Mouse (Mus musculus): ENCODE results near the gene Inpp5a.

The Inpp5a gene

DNA sequence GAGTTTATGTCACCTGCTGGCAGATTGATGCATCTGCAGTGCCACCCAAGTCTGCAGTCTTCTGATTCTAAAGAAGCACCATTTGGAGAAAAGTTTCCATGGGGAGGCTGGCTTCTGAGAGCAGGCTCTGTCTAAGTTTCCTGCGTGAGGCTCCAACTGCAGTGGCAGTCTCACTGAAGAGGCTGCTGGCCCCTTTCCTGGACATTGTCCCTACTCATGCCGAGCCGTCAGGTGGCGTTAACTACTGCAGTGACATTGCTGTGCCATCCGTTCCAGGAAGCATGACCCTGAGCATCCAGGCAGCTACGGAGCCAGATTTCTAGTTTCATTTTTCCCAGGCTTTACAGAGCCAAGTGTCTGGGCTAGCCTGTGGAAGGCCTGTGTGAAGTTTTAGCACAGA lies 152.5 kb downstream of the Inpp5a start:
- DNase-seq: no peak

DNA sequence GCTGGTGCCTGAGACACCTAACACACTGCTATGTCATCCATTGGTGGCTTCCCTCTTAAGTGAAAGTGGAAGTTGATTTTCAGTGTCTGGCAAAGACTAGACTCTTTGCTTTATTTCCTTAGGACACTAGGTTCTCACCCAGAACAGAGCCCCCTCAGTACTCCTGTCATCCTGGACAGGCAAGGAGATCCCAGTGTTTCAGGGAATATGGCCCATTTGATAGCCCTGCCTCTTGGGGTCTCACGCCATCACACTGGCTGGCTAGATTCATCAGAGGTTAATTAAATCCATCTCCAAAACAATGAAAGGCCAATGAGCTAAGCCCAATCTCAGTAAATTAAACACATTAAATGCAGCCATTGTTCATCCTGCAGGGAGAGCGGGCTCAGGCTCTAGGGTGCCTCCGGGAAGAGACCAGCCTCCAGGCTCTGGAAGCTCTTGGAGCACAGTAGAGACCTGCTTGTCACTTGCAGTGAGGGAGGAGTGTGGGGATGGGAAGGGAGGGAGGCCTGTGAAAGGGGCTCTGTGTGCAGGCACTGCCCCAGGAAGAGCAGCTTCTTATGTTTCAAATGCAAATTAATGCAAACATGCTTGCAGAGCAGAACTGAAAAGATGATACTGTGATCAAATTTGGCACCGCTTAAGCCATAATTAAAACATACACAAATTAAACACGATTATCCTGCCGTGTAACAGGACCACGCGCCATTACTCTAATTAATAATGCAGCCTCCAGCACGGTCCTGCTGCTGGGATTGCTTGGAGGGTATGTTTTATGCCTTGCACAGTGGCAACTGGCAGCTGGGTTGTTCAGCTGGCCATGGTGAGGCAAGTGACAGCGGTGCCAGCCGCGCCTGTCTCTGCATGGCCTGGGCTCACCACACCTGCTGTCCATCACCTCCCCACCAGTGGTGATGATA lies 156.1 kb downstream of the Inpp5a start:
- DNase-seq: no peak

DNA sequence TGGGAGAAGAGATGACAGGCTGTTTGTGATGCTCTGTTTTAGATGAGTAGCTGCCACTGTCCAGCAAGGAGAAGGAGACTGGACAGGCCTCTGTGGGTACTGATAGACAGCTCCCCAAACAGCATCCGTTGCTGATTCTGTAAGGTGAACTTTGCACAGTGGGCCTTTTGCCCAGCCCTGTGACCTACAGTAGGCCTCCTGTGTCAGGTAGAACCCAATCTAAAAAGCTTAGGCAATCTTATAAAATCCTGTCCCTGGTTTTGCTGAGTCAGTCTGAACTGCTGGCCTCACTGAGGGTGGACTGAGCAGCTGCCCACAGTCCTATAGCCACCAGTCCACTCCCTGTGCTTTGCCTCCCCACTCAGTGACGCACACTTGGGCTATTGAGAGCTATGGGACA lies 158.4 kb downstream of the Inpp5a start:
- DNase-seq: no peak

DNA sequence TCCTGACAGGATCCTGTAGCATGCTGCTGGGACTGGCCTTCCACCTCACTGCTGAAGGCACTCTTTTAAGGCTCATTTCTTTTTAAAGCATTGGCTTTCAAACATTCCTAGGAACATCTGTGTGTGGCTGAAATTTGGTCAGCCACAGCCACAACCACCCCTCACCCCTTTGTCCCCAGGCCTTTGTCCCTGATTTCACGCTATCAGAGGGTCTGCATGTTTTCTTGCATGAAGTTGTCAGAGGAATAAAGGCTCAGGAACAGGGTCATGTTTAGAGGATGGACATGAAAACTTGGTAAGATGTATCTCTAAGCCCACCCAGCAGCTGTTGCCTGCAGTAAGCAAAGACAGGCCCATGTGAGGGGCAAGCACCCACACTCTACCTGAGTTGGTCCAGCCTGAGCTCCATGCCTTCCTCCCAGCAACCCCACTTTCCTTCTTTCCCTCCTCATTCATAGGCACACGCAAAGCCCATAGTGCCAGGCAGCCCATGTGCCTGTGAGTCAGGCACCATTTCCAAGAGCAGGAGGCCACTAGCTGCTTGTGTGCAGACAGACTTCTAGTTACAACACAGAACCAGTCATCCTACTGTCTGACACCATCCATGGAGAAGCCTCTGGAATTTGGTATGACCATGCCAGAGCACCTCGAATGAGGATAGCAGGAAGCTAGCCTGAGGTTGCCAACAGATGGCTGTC lies 161.3 kb downstream of the Inpp5a start:
- DNase-seq: no peak

DNA sequence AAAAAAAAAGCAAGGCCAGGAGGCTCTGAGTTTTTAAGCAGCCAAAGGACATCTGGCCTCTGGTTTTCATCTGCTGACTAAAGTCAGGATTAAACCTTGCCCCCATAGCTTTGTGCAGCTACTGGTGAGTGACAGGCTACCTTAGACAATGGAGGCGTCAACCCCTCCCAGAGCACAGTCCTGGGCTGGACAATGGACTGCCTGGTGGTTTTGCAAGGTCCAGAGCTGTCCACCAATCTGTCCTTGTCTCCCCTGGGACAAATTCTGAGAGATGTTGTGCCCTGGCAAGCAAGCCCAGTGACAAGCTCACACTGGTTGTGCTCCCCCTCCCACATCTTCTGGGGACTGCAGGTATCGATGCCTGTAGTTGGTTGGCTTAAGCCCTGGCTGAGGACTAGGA lies 162.6 kb downstream of the Inpp5a start:
- no peak for DNase-seq

DNA sequence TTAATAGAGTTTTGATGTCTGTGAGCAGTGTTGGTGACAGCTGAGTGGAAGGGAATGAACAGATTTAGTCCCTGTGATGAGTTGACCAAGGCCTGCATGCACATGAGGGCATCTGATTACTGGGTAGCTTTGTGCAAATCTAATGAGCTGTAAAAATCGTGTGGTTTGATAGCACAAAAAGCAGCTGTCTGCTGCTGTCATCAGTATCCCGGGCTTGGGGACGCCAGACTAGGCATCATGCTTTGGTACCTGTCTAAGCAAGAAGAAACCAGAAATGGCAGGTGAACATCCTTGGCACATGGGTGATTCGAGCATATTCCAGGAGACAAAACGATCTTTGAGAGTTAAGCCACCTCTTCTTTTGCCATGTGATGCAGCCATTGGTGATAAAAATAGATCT lies 167.4 kb downstream of the Inpp5a start:
- DNase-seq: no peak

DNA sequence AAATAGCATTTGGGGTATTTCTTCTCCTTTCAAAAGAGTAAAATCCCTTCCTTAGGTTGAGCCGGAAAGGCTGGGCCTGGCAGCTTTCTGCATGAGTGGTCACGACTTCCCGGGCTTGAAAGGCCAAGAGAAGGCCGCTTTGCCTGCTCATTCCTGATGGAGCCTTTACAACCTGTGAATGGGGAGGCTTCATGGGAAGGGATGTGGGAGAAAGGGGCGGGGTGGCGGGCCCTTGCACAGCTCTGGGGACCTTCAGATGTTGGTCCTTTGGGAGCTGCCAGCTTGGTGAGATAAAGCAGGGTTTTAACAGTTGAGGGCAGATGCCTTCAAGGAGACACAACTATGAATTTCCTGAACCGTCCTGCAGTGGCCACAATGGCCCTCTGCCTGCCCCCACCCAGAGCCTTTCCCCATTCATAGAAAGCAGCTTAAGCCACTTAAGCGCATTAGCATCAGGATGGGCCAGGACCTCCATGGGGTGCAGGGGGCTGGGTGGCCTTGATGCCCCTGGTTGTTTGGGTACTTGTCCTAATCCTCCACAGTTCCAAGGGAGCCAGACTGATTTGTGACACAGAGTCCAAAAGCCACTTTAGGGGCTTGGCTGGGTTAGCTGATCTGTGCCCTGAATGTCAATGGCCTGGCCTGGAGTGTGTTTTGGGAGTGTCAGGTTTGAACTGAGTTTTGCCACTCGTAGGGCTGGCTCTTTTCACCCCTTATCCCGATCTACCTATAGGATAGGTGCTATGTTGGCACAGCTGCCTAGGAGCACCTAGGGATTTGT lies 168.0 kb downstream of the Inpp5a start:
- no peak for DNase-seq

DNA sequence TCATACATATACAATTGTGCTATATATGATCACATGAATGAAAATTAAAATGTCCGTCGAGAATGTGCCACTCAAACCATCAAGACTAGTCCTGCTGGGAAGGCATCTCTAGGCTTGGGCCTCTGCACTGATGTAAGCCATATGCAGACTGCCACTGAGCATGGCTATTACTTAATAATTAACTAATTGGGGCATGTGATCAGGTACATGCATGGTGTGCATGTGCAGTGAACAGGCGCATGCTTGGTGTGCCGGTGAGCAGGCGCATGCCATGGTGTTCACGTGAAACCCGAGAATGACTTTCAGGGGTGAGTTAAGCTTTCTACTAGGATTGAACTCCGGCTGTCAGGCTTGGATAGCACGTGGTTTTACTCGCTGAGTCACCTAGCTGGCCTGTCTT lies 170.8 kb downstream of the Inpp5a start:
- DNase-seq: no peak

DNA sequence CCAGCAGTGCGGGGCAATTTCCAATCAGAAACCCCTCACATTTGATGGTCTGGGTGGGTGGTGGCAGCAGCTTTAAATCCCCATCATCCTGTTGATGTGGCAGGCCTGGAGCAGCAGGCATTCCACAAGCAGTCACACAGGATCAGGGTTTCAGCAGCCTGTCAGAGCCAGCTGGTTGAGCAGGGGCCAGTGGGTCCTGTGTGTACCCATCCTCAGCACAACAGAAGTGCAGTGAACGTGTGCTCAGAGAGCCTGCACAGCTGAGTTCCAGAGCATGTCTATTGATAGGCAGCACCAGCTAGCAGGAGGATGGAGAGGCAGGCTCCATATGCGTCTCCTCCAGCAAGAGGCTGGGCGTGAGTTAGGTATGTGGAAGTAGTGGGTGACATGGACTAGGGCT lies 174.5 kb downstream of the Inpp5a start:
- no peak for DNase-seq

DNA sequence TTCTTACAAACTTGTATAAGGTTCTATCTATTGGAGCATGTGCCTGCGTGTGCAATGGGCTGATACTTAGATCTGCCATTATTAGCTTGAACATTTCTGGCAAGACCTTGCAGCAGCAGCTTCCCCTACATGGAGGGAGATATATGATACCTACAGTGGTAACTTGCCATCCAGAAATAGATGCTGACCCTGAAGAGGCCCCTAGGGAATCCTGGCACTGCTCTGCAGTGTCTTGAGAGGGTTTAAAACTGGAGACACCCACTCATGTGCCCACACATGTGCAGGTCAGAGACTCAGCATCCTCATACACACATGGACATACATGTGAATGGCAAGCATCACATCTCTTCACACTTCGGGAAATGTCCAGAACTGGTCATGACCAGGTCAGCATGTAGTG lies 175.3 kb downstream of the Inpp5a start:
- no peak for DNase-seq

DNA sequence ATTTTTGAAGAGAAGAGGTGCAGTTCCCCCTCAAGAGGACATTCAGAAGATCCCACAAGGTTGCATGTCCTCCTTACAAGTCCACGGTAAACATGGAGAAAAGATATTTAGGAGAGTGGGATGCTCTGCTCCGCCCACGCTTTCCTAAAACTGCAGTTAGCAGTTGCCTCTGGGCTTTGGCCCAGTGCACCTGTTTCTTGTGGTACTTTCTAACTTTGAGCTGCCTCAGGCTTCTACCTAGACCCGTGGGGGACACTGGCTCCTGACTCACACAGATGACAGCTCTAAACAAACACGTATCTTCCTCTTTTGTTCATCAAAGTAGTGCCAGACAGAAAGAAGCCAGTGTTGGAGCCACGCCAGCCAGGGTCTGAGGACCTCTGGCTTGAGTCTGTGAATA lies 177.1 kb downstream of the Inpp5a start:
- DNase-seq: no peak

DNA sequence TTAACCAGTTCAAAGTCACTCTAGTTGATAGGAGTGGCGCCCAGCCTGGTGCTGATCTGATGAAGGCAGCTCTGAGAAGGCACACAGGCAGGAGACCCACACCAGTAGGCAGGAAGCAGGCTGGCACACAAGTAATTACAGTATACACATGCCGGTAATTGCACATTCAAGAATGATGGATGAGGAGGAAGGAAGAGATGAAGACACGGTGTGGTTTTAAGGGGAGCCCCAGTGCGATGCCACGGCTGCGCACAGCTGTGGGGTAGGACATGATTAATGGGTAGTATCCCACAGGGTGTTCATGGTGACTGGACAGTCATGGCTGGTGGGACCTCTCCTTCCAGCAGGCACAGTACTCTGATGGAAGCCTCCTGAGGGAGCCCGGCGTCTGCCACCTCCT lies 177.6 kb downstream of the Inpp5a start:
- DNase-seq: no peak

DNA sequence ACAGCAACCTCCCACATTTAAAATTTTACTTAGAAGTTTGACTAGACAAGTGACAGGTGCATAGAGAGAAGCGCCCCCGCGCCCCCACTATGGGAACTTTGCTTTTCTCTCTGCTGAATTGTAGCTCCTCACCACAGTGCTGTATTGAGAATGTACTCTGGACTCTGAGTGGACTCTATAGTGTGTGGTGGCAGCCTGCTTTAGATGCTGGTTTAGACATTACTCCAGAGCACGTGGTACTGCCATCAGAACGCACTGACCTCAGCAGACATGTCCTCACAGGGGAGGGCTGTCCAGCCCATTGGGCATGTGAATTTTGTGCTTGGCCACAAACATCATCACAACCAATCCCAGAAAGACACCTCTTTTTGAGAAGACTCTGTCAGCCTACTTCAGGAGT lies 181.9 kb downstream of the Inpp5a start:
- no peak for DNase-seq

DNA sequence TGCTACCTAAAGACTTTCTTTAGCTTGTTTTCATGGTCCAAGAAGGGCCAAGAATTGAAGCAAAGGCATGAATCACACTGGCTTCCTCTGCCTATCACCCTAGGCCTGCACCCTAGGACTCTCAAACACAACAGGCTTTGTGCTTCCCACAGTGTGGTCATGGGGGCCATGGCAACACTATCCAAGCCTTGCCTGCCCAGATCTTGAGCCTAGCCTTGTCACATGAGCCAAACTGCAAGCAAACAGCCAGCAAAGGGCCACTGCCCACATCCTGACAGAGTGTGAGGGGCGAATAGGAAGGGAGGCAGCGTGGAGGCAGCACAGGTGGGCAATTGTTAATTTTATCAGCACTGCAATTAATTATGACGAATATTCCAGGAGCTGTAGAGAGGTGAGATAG lies 183.8 kb downstream of the Inpp5a start:
- DNase-seq: no peak

DNA sequence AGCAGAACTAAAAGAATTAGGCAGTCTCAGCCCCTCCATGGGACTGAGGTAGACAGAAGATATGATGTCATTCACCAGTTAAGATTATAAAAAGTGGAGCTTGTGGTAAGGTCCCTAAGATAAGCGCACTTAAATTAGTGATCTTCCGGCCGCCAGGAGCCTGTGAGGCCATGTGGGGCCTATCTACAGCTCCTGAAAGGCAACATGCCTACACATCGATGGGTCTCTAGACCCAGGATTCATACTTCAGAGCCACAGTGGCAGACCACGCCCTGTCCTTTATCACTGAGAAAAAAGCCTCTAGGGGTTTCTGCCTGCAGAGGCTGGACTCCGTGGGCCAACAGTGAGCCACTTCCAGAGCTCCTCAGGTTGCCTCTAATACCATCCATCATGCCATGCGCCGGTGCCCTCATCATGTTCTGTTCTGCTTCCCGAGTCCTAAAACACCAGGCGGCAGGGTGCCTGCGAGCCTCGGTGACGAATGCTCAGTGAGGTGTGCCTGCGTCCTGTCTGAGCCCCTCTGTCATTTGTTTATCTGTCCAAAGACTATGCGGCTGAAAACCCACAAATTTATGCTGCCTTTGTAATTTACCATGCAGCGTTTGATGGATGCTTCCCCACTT lies 187.3 kb downstream of the Inpp5a start:
- DNase-seq: no peak

DNA sequence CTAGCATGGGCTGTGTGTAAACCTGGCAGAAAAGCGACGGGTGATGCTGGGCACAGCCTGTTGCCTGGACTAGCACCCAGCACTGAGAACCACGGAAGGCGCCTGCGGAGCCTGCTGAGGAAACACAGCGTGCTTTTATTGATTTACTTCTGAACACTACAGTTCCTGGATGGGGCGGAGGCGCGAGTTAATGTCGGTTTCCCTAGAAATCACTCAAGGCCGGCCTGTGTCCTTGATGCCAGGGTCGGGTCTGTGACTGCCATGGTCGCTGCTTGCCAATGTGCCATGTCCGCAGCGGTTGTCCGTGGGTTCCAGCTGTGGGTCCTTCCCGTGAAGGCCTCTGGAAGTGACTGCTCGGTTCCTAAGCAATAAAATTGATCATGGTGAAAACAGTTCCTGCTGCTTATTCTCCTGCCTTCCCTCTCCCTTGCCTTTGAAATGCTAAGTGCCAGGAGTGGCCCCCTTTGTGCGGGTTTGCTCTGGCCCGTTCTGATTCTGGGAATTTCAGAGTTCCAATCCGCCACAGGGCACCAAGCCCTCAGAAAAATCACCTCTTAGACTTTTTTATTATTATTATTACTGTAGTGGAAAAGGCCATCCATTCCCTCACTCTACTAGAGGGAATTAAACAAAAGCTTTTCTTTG lies 190.5 kb downstream of the Inpp5a start:
- DNase-seq: no peak

DNA sequence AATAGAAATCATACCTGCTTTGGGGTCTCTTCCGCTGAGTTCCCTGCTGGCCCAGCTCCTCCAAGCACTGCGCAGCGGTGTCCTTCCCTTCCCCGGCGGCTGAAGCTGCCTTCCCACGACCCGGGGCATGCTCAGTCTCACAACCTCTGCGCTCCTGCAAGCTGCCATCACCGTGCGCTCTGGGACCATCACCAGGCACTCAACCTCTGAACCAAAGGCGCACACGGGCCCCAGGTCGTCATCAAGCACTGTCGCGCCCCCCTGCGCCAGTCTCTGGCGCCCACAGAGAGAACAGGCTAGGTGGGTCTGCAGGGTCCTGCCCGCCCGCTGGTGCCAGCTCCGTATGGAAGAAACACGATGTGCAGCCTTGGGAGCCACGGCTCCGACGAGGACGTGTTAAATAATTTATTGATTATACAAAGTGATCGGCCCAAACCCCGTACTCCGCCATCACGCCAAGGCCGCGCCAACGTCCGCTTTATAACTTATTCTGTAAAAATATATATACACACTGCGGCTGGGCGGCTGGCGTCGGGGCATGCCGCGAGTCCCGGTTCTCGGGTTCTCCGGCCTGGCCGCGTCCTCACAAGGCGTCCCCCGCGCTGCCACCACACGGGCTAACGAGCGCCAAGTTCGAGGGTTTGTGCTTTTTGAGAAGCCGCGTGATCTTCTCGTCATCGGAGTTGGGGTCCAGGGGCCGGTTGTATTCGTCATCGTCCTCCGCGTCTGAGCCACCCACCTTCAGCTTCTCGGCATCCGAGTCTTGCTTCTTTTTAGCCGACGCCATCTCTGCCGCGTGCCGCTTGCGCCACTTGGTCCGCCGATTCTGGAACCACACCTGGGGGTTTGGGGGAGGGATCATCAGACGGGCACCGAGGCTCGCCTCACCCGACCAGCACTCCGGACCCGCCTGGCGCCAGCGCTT lies 192.2 kb downstream of the Inpp5a start:
- DNase-seq: no peak

DNA sequence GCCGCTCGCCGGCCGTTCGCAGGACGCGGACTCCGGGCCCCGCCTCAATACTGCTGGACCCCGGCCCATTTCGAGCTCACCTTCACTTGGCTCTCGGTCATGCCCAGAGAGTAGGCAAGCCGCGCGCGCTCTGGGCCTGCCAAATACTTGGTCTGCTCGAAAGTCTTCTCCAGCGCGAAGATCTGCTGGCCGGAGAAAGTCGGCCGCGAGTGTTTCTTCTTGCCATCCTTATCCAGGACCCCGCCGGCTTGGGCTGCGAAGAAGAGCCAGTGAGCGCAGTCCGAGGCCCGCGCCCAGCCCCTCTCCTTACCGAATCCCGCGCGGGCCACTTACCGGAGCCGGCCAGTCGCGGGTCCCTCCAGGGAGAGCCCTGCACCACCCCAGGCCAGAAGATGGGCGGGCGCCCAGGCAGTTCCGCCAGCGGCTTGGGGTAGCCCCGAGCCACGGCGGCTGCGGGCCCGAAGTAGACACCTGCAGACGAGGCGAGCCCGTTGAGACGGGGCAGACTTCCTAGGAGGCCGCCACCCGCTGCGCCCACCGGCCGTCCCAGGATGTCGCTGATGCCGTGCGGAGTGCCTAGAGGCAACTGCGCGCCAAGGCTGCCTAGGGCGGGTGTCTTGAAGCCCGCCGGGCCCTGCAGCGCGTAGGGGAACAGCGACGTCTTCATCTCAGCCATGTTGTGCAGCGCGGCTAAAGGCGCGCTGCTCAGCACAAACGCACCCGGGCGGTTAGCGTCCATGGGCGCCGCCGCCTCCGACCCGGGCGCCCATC lies 193.1 kb downstream of the Inpp5a start:
- DNase-seq: no peak

DNA sequence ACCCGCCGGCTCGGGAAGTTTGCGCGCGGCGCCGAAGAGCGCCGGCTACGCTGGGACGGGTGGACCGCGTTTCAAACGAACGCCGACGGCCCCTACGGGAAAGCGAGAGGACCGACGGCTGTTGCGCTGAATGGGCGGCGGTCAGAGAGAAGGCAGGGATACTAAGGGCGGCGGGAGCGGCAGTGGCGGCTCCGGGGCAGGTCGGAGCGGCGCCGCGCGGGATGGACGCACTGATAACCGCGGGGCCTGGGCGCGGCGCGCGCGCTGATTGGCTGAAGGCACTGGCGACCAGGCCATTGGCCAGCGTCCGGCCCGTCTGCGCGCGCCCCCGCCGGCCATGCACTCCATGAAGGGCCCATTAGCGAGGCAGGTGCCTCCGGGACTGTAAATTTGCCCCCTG lies 193.7 kb downstream of the Inpp5a start, which contains the start of gene Nkx6-2:
Nkx6-2 (minus strand) TSS at position 203 of the 400 bp plus-strand sequence.
- DNase-seq: no peak

DNA sequence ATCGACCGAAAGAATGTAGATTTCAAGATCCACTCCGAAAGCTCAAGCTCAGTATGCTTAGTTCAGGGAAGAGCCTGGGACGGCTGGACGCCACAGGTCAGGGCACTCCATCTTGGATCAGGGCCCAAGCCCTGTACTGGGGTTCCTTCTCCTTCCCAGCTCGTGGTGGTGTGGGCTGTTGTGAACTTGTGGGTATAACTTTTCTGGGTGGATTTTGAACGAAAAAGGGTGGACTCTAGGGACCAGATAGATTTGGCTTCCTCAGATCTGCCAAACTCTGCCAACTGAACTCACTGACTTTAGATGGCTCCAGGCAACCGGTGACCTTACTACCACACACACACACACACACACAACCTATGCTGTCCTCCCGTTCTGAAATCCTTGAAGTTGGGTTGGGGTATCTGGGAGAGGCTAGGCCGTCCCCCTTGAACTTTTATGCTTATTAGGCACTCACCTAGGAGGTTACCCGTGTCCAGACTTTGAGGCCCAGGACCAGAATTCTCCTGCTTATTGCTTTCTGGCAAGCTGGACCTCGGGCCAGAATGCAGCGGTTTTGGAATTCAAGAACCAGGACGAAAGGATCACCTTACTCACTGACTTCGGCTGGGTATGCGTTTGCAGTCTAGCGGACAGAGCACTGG lies 194.3 kb downstream of the Inpp5a start:
- no peak for DNase-seq

All from thymus, adult 18-20 months (tissue).